Mouse (Mus musculus) MEL (cell line): ENCODE measurements around the gene Rbfox3.

Experiments used
- CTCF ChIP-seq, 3 experiments: IDR thresholded peaks in 2 of 3; conservative IDR thresholded peaks in 1 of 3; 2 replicates each; pipeline ENCODE4 v1.5.1; 2011 to 2012; ENCODE audit warnings: low read length in 3 of 3, low read depth in 2 of 3, mild to moderate bottlenecking in 2 of 3, improper control_type of control experiment in 1 of 3, inconsistent platforms in 1 of 3, mixed read lengths in 1 of 3, moderate library complexity in 1 of 3; ENCODE audit not compliant: control insufficient read depth in 1 of 3, insufficient read depth in 1 of 3, poor library complexity in 1 of 3, severe bottlenecking in 1 of 3
- EP300 ChIP-seq, 2 experiments: IDR thresholded peaks; 2 replicates each; pipeline ENCODE4 v1.6.1; 2011; ENCODE audit warnings: improper control_type of control experiment in 2 of 2, low read length in 2 of 2, low read depth in 1 of 2, mild to moderate bottlenecking in 1 of 2
- HCFC1 ChIP-seq: IDR thresholded peaks from 2 replicates; pipeline ENCODE4 v1.6.1; 2012; ENCODE audit warnings: low read depth, mild to moderate bottlenecking, inconsistent platforms, low read length, improper control_type of control experiment, moderate library complexity
- KAT2A ChIP-seq: conservative IDR thresholded peaks from 2 replicates; pipeline ENCODE4 v1.6.1; 2012; ENCODE audit warnings: low read depth, low read length, improper control_type of control experiment, inconsistent platforms
- MAX ChIP-seq: IDR thresholded peaks from 2 replicates; pipeline ENCODE4 v1.6.1; 2011; ENCODE audit warnings: low read length, improper control_type of control experiment
- MXI1 ChIP-seq: IDR thresholded peaks from 2 replicates; pipeline ENCODE4 v1.6.1; 2011; ENCODE audit warnings: mild to moderate bottlenecking, low read depth, low read length, improper control_type of control experiment
- MYC ChIP-seq: IDR thresholded peaks from 2 replicates; pipeline ENCODE4 v1.6.1; 2011; ENCODE audit warnings: low read depth, mild to moderate bottlenecking, low read length, improper control_type of control experiment, moderate library complexity
- POLR2A ChIP-seq, 2 experiments: IDR thresholded peaks; 2 replicates each; pipeline ENCODE4 v1.6.1; 2011 to 2012; ENCODE audit warnings: low read length in 2 of 2, mild to moderate bottlenecking in 2 of 2, control low read depth in 1 of 2, improper control_type of control experiment in 1 of 2, low read depth in 1 of 2, moderate library complexity in 1 of 2; ENCODE audit not compliant: control insufficient read depth in 1 of 2, insufficient read depth in 1 of 2, poor library complexity in 1 of 2
- SIN3A ChIP-seq: IDR thresholded peaks from 2 replicates; pipeline ENCODE4 v1.6.1; 2012; ENCODE audit warnings: low read length, improper control_type of control experiment, inconsistent platforms
- USF1 ChIP-seq: IDR thresholded peaks from 2 replicates; pipeline ENCODE4 v1.6.1; 2014; ENCODE audit warnings: low read depth, mild to moderate bottlenecking, inconsistent platforms, low read length, improper control_type of control experiment, moderate library complexity
- USF2 ChIP-seq, 2 experiments: IDR thresholded peaks; 2 replicates each; pipeline ENCODE4 v1.6.1; 2011 to 2012; ENCODE audit warnings: improper control_type of control experiment in 2 of 2, low read length in 2 of 2, borderline replicate concordance in 1 of 2, inconsistent platforms in 1 of 2, low read depth in 1 of 2, mild to moderate bottlenecking in 1 of 2; ENCODE audit not compliant: insufficient read depth in 1 of 2

DNA sequence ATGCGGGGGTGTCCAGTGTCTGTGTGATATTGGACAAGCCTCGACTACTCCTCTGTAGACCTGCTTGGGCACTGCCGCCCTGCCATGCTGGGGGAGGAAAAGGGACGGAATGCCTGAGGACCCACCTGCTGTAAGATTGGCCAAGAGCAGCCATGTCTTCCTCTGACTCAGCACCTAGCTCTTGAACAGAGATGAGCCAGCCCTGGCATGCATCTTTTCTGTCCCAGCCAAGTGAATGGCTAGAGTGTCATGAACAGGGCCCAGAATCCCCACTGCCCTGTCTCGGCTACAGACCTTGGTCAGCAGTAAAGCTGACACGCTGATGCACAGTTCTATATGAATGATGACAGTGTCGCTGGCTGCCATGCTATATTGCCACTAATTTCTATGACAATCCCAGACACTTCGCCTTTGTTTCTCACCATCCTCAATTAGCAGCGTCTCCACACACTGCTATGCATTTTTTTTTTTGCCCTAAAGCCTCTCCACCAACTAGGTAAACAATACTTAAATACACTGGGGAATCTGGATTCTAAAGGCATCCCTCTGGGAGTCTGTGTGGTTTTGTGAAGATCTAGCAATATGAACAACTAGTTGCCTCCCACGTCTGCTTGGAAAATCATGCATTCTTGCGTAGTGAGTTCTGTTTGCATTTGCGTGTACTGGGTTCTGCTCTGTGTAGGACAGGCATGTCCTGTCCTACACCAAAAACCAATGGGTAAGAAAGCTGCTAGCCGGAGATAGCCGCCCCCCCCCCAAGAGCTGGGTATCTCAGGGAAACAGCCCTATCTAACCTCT is 257.7 kb downstream of the Rbfox3 start:
- no peak for TF ChIP-seq CTCF (IDR thresholded peaks at IDR 0.05 in 2 of 3, conservative IDR thresholded peaks at IDR 0.05 in 1 of 3; ENCODE audit: control insufficient read depth in 1 of 3, insufficient read depth in 1 of 3, low read depth in 2 of 3, low read length in 3 of 3, poor library complexity in 1 of 3, severe bottlenecking in 1 of 3)
- TF ChIP-seq POLR2A (IDR thresholded peaks at IDR 0.05; ENCODE audit: control insufficient read depth in 1 of 2, insufficient read depth in 1 of 2, low read depth in 1 of 2, low read length in 2 of 2, poor library complexity in 1 of 2) = no peak
- TF ChIP-seq KAT2A = no peak
- TF ChIP-seq USF1 = no peak
- no peak for TF ChIP-seq EP300 (IDR thresholded peaks at IDR 0.05; ENCODE audit: low read depth in 1 of 2, low read length in 2 of 2)
- TF ChIP-seq MYC = no peak
- TF ChIP-seq HCFC1 = no peak
- TF ChIP-seq SIN3A = no peak
- no peak for TF ChIP-seq USF2 (IDR thresholded peaks at IDR 0.05; ENCODE audit: borderline replicate concordance in 1 of 2, insufficient read depth in 1 of 2, low read depth in 1 of 2, low read length in 2 of 2)
- no peak for TF ChIP-seq MXI1
- TF ChIP-seq MAX = no peak
